ENCODE assay signal across 15 mouse cellular contexts in the genomic region with DNA sequence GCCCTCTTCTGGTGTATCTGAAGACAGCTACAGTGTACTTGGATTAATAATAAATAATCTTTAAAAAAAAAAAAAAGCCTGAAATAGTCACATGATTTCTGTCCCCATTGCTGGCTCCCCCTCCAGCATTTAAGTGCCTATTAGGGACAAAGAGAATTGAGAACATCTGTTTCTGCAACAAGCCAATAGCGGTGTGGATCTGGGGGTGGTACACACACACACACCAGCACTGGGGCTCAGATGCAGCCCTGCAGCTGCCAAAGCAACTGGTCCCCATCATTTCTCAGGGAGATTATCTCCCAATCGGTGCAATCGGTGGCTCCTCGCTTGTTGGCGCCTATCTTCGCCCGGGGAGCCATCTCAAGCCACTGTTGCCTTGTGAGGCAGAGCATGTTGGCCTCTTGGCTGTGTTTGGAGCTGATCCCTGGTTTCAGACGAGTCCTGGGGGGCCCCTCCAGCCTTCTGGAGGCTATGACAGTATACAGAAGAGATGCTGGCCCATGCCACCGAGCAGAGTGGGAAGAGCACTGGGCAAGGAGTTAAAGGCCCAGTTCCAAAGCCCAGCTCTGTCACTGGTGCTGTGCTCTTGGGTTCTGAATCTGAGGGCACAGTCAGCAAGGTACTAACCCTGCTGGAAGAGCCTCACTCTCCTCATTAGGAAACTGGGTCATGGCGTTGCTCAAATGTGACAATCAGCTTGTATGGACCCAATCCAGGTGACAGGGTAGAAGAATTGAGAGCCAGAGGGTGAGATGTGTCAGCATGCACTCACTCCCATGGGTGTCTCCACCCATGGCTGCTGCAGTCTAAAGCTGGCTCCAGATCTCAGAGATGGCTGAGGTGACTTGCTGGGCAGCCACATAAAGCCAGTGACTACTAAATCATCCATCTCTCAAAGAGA. TPM values are rescaled to one million over a fixed set of nuclear protein-coding genes. Genes with fewer than 3 reads are reported as not detected.
DNase-seq lines count a peak whose midpoint lies in the region; ATAC-seq lines count a peak whose summit lies in the region.
"Had no signal": no experiment of that assay in that cellular context is flagged by ENCODE, and none has a peak within 500 bp of the region (broad histone marks: within the 10 kb centered on the region; RNA-seq: fewer than 3 reads in every experiment).

No protein-coding gene starts in this region.

- 80% methylated on average over 10 of the region's 10 CpGs for WGBS in forebrain, embryonic 15.5 days
- WGBS in forebrain, embryonic 12.5 days: 78% methylated on average over 10 of the region's 10 CpGs
- 71% methylated on average over 10 of the region's 10 CpGs for WGBS in hindbrain, embryonic 13.5 days
- WGBS in hindbrain, embryonic 12.5 days: 82% methylated on average over 10 of the region's 10 CpGs

- no peaks in the 10 kb centered on the region for H3K36me3 ChIP-seq in forebrain, embryonic 15.5 days
- H3K36me3 ChIP-seq in forebrain, embryonic 12.5 days (replicated peaks): no peaks in the 10 kb centered on the region
- H3K36me3 ChIP-seq in hindbrain, embryonic 13.5 days: peaks cover 3% of the 10 kb centered on the region; the same call in 1 of the 2 replicates
- no peaks in the 10 kb centered on the region for H3K36me3 ChIP-seq in hindbrain, embryonic 12.5 days
- H3K36me3 ChIP-seq: limb, embryonic 15.5 days had no signal

- no peak overlapping the region for H3K9ac ChIP-seq in forebrain, embryonic 15.5 days (replicated peaks)
- no peak overlapping the region for H3K9ac ChIP-seq in forebrain, embryonic 12.5 days
- H3K9ac ChIP-seq in hindbrain, embryonic 13.5 days: 0 out of 2 replicates have a peak overlapping the region, but pooled peaks have one; percentile 35
- no peak overlapping the region for H3K9ac ChIP-seq in hindbrain, embryonic 12.5 days
- H3K9ac ChIP-seq: limb, embryonic 15.5 days; lung, embryonic 14.5 days had no signal

- H3K4me2 ChIP-seq in forebrain, embryonic 15.5 days (replicated peaks): no peak overlapping the region
- no peak overlapping the region for H3K4me2 ChIP-seq in forebrain, embryonic 12.5 days
- no peak overlapping the region for H3K4me2 ChIP-seq in hindbrain, embryonic 13.5 days
- H3K4me2 ChIP-seq in hindbrain, embryonic 12.5 days (replicated peaks): no peak overlapping the region
- H3K4me2 ChIP-seq: limb, embryonic 15.5 days; lung, embryonic 14.5 days had no signal

- 0 out of 2 replicates have a peak overlapping the region, but pooled peaks have one; percentile 19 for H3K27ac ChIP-seq in forebrain, embryonic 15.5 days (replicated peaks)
- H3K27ac ChIP-seq in forebrain, embryonic 12.5 days: no peak overlapping the region
- peak overlapping the region; percentile 2; the same call in 1 of the 2 replicates for H3K27ac ChIP-seq in hindbrain, embryonic 13.5 days
- H3K27ac ChIP-seq in hindbrain, embryonic 12.5 days: no peak overlapping the region
- H3K27ac ChIP-seq: heart, embryonic 10.5 days; limb, embryonic 15.5 days; macrophage had no signal

- no peaks in the 10 kb centered on the region for H3K9me3 ChIP-seq in forebrain, embryonic 15.5 days
- no peaks in the 10 kb centered on the region for H3K9me3 ChIP-seq in forebrain, embryonic 12.5 days
- H3K9me3 ChIP-seq in hindbrain, embryonic 13.5 days: no peaks in the 10 kb centered on the region
- H3K9me3 ChIP-seq in hindbrain, embryonic 12.5 days (replicated peaks): no peaks in the 10 kb centered on the region
- H3K9me3 ChIP-seq: G1E; heart, embryonic 10.5 days; limb, embryonic 15.5 days had no signal

- DNase-seq in Muller cell, postnatal 12 days (ENCODE audit: inconsistent ontology term): peak; percentile 33
- peak; percentile 21 for DNase-seq in brain, adult 2 months (ENCODE audit: low read depth, low spot score)
- DNase-seq in embryo, embryonic 10.5 days (ENCODE audit: low spot score): no peak
- DNase-seq: adrenal gland, postnatal 25 days; heart, postnatal 14 days; lung, embryonic 14.5 days; midbrain, embryonic 14.5 days had no signal

- peaks cover 8% of the 10 kb centered on the region; the same call in 1 of the 2 replicates for H3K4me1 ChIP-seq in forebrain, embryonic 15.5 days
- peaks cover 10% of the 10 kb centered on the region; the same call in 1 of the 2 replicates for H3K4me1 ChIP-seq in forebrain, embryonic 12.5 days
- H3K4me1 ChIP-seq in hindbrain, embryonic 13.5 days (replicated peaks): peaks cover 43% of the 10 kb centered on the region
- H3K4me1 ChIP-seq in hindbrain, embryonic 12.5 days: peaks cover 6% of the 10 kb centered on the region; the same call in 1 of the 2 replicates
- H3K4me1 ChIP-seq: heart, embryonic 10.5 days; limb, embryonic 15.5 days had no signal

- ATAC-seq in forebrain, embryonic 15.5 days (replicated peaks): no peak
- no peak for ATAC-seq in forebrain, embryonic 12.5 days (ENCODE audit: low FRiP score)
- 0 out of 2 replicates have a peak, but pooled peaks have one; percentile 25 for ATAC-seq in hindbrain, embryonic 13.5 days (ENCODE audit: low FRiP score)
- ATAC-seq in hindbrain, embryonic 12.5 days (ENCODE audit: low FRiP score): no peak

- H3K27me3 ChIP-seq in forebrain, embryonic 15.5 days: no peaks in the 10 kb centered on the region
- H3K27me3 ChIP-seq in forebrain, embryonic 12.5 days: no peaks in the 10 kb centered on the region
- H3K27me3 ChIP-seq in hindbrain, embryonic 13.5 days: no peaks in the 10 kb centered on the region
- no peaks in the 10 kb centered on the region for H3K27me3 ChIP-seq in hindbrain, embryonic 12.5 days
- H3K27me3 ChIP-seq: limb, embryonic 15.5 days had no signal

- H3K4me3 ChIP-seq in forebrain, embryonic 15.5 days: no peak overlapping the region
- no peak overlapping the region for H3K4me3 ChIP-seq in forebrain, embryonic 12.5 days (replicated peaks)
- H3K4me3 ChIP-seq in hindbrain, embryonic 13.5 days: no peak overlapping the region
- H3K4me3 ChIP-seq in hindbrain, embryonic 12.5 days: no peak overlapping the region
- H3K4me3 ChIP-seq: heart, embryonic 10.5 days; limb, embryonic 15.5 days had no signal

RNA-seq across cellular contexts. Expression of a gene that starts 17.4 kb away (rescaled TPM):
- polyA plus RNA-seq in forebrain, embryonic 15.5 days (2015; fragmentation: Nextera tagmentation; extraction: Ambion mirVana): 18.4 and 19.0 TPM in 2 replicates
- 19.1 and 20.8 TPM in 2 replicates for polyA plus RNA-seq in forebrain, embryonic 12.5 days (2016; fragmentation: Nextera tagmentation; extraction: Ambion mirVana)
- polyA plus RNA-seq in hindbrain, embryonic 13.5 days (2015; fragmentation: Nextera tagmentation; extraction: Ambion mirVana): 17.7 and 19.1 TPM in 2 replicates
- 20.4 and 22.2 TPM in 2 replicates for polyA plus RNA-seq in hindbrain, embryonic 12.5 days (2016; fragmentation: Nextera tagmentation; extraction: Ambion mirVana)

RNA-seq across cellular contexts. Expression of a gene that starts 21.2 kb away (rescaled TPM):
- 22.6 and 25.1 TPM in 2 replicates for polyA plus RNA-seq in forebrain, embryonic 15.5 days (2015; fragmentation: Nextera tagmentation; extraction: Ambion mirVana)
- polyA plus RNA-seq in forebrain, embryonic 12.5 days (2016; fragmentation: Nextera tagmentation; extraction: Ambion mirVana): 31.2 and 35.1 TPM in 2 replicates
- 23.0 and 23.7 TPM in 2 replicates for polyA plus RNA-seq in hindbrain, embryonic 13.5 days (2015; fragmentation: Nextera tagmentation; extraction: Ambion mirVana)
- polyA plus RNA-seq in hindbrain, embryonic 12.5 days (2016; fragmentation: Nextera tagmentation; extraction: Ambion mirVana): 30.2 and 31.9 TPM in 2 replicates

Comparison
In these comparisons a context has a peak if more than half of its experiments do, and no peak if none do; other contexts are left out.
1. H3K27ac ChIP-seq: peak in forebrain, embryonic 15.5 days (single experiment) and hindbrain, embryonic 13.5 days (single experiment); none in forebrain, embryonic 12.5 days (single experiment) and hindbrain, embryonic 12.5 days (single experiment).